Mouse (Mus musculus) ES-Bruce4 (cell line): ENCODE data around the gene Ogt. TPM values are rescaled to one million over a fixed set of nuclear protein-coding genes. Genes with fewer than 3 reads are reported as not detected.

Source experiments
- H3K27ac ChIP-seq: 2 replicates; pipeline ENCODE4 v1.5.1; 2012; ENCODE audit warnings: low read length, inconsistent platforms; ENCODE audit not compliant: insufficient read depth
- H3K27me3 ChIP-seq: 2 replicates; pipeline ENCODE4 v1.6.1; 2012; ENCODE audit warnings: mild to moderate bottlenecking, low read length, inconsistent platforms; ENCODE audit not compliant: control insufficient read depth, poor library complexity, insufficient read depth, severe bottlenecking
- H3K36me3 ChIP-seq: 2 replicates; pipeline ENCODE4 v1.6.1; 2012; ENCODE audit warnings: inconsistent platforms, mild to moderate bottlenecking, low read length, moderate library complexity; ENCODE audit not compliant: control insufficient read depth, poor library complexity, insufficient read depth, severe bottlenecking
- H3K4me1 ChIP-seq: one replicate; pipeline ENCODE4 v1.8.1; 2011; ENCODE audit warnings: low read length; ENCODE audit not compliant: control insufficient read depth, insufficient read depth
- H3K4me3 ChIP-seq: 2 replicates; pipeline ENCODE4 v1.5.1; 2011; ENCODE audit warnings: low read depth, mild to moderate bottlenecking, low read length
- H3K9ac ChIP-seq: 2 replicates; pipeline ENCODE4 v1.6.1; 2012; ENCODE audit warnings: low read depth, mild to moderate bottlenecking, inconsistent platforms; ENCODE audit not compliant: poor library complexity, severe bottlenecking
- H3K9me3 ChIP-seq: replicated peaks from 2 replicates; pipeline ENCODE4 v1.6.1; 2012; ENCODE audit warnings: mild to moderate bottlenecking, low read length, inconsistent platforms; ENCODE audit not compliant: control insufficient read depth, poor library complexity, insufficient read depth, severe bottlenecking
- CTCF ChIP-seq: IDR thresholded peaks from one replicate; pipeline ENCODE4 v1.8.1; 2011; ENCODE audit warnings: low read depth, low read length
- EP300 ChIP-seq: IDR thresholded peaks from 2 replicates; pipeline ENCODE4 v1.6.1; 2011; ENCODE audit warnings: low read depth, low read length; ENCODE audit not compliant: insufficient read depth
- POLR2A ChIP-seq: IDR thresholded peaks from one replicate; pipeline ENCODE4 v1.8.1; 2011; ENCODE audit warnings: low read length; ENCODE audit not compliant: insufficient read depth
- polyA plus RNA-seq: library from polyadenylated mRNA; stranded (reverse); fragments of >200 nt; gene quantifications from 2 replicates; pipeline ENCODE4 v1.2.4, GENCODE M21; 2011; ENCODE audit warnings: low read depth; ENCODE audit not compliant: missing spikeins, insufficient read depth, insufficient read length

Gene Ogt
- polyA plus RNA-seq, 1 experiment = 324 TPM

GRCm38 (mm10) chrX:101638856-101639255 lies 1.0 kb upstream of the Ogt start:
- TF ChIP-seq EP300 (no peak), CTCF (no peak)
- H3K36me3 ChIP-seq = peaks cover 8% of the 10 kb centered on the region
- no peak overlapping the region for H3K4me3 ChIP-seq
- peak overlapping the region; percentile 79 for H3K27ac ChIP-seq
- H3K9me3 ChIP-seq = no peaks in the 10 kb centered on the region
- no peaks in the 10 kb centered on the region for H3K27me3 ChIP-seq
- H3K4me1 ChIP-seq = no peaks in the 10 kb centered on the region
- H3K9ac ChIP-seq = 0 out of 2 replicates have a peak overlapping the region, but pooled peaks have one; percentile 79

GRCm38 (mm10) chrX:101639306-101639705 lies 554 bp upstream of the Ogt start:
- Histone ChIP-seq H3K9ac (peak overlapping the region; percentile 79), H3K9me3 (no peaks in the 10 kb centered on the region), H3K36me3 (peaks cover 10% of the 10 kb centered on the region), H3K27ac (peak overlapping the region; percentile 79), H3K4me3 (peak overlapping the region; percentile 28), H3K27me3 (no peaks in the 10 kb centered on the region), H3K4me1 (no peaks in the 10 kb centered on the region)
- TF ChIP-seq POLR2A = no peak
- 0 out of 2 replicates have a peak, but pooled peaks have one; percentile 6 for TF ChIP-seq EP300

- Histone ChIP-seq H3K9me3 (no peaks in the 10 kb centered on the region), H3K9ac (peak overlapping the region; percentile 88), H3K4me1 (no peaks in the 10 kb centered on the region), H3K27me3 (no peaks in the 10 kb centered on the region), H3K27ac (peak overlapping the region; percentile 86), H3K36me3 (peaks cover 12% of the 10 kb centered on the region), H3K4me3 (peak overlapping the region; percentile 96)
- TF ChIP-seq POLR2A (peak; percentile 12), CTCF (no peak)
Observed at GRCm38 (mm10) chrX:101640194-101641160, 617 bp downstream of the Ogt start.

GRCm38 (mm10) chrX:101641161-101641530 lies 1.3 kb downstream of the Ogt start:
- Histone ChIP-seq H3K4me1 (no peaks in the 10 kb centered on the region), H3K9ac (peak overlapping the region; percentile 88), H3K27me3 (no peaks in the 10 kb centered on the region), H3K9me3 (no peaks in the 10 kb centered on the region), H3K36me3 (peaks cover 14% of the 10 kb centered on the region), H3K4me3 (peak overlapping the region; percentile 96), H3K27ac (peak overlapping the region; percentile 86)
- TF ChIP-seq EP300 (no peak), POLR2A (no peak), CTCF (no peak)

- Histone ChIP-seq H3K4me3 (peak overlapping the region; percentile 52), H3K27me3 (no peaks in the 10 kb centered on the region), H3K27ac (no peak overlapping the region), H3K4me1 (no peaks in the 10 kb centered on the region), H3K36me3 (peaks cover 14% of the 10 kb centered on the region), H3K9me3 (no peaks in the 10 kb centered on the region), H3K9ac (peak overlapping the region; percentile 56; the same call in 1 of the 2 replicates)
- TF ChIP-seq CTCF (no peak), POLR2A (no peak), EP300 (no peak)
Observed at GRCm38 (mm10) chrX:101642091-101642490, 2.2 kb downstream of the Ogt start.

- Histone ChIP-seq H3K4me3 (no peak overlapping the region), H3K9me3 (no peaks in the 10 kb centered on the region), H3K27me3 (no peaks in the 10 kb centered on the region), H3K9ac (no peak overlapping the region), H3K27ac (no peak overlapping the region), H3K36me3 (peaks cover 17% of the 10 kb centered on the region), H3K4me1 (no peaks in the 10 kb centered on the region)
- TF ChIP-seq CTCF (no peak), POLR2A (no peak), EP300 (no peak)
Observed at GRCm38 (mm10) chrX:101645286-101645685, 5.4 kb downstream of the Ogt start.
